Mouse (Mus musculus) brain, embryonic 14.5 days (tissue): ENCODE measurements at regions not wholly inside any gene's neighbourhood (a gene's known extent, or its start where the extent isn't known, plus 50 kb on each side); places are given as distances from the start of the nearest gene placed in this dataset.

Experiments
- CTCF ChIP-seq: fragments of 200-500 bp; IDR thresholded peaks from 2 replicates; pipeline ENCODE4 v1.5.1; 2012; ENCODE audit warnings: inconsistent platforms, mild to moderate bottlenecking, moderate library complexity, borderline replicate concordance; ENCODE audit not compliant: insufficient read depth, insufficient read length; ENCODE audit errors: extremely low read depth
- POLR2A ChIP-seq: fragments of 200-500 bp; IDR thresholded peaks from 2 replicates; pipeline ENCODE4 v1.6.1; 2012; ENCODE audit warnings: mild to moderate bottlenecking, inconsistent platforms, borderline replicate concordance; ENCODE audit not compliant: poor library complexity, insufficient read depth, insufficient read length, severe bottlenecking; ENCODE audit errors: extremely low read depth

DNA sequence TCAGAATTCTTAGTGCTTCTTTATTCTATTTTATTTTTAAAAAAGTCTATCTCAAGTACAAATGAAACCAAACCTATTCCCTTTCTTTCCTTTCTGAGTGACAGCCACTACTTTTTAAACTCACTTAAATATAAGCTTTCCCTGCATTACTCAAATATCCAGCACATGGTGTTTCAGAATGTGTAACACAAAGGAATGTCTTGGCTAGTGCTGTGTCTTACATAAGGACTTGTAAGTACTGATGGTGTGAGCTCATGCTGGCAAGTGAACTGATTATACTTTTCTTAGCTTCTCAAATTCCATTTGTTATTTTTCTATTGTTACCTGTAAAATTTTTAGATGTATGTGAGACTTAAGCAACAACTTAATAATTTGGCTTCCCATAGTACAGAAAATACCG, 823.6 kb upstream of the Cntnap5a start:
- TF ChIP-seq CTCF = no peak
- no peak for TF ChIP-seq POLR2A
